Mouse (Mus musculus) 416B (cell line): ENCODE measurements around the gene Actr2.
"Not testable (repeated sequence)": the region's sequence is repeated elsewhere in the genome, so short reads cannot be mapped to it uniquely, and the experiment has no call there.

ENCODE experiments used
- DNase-seq: peaks from one replicate; pipeline ENCODE4 v3.0.0; 2011; ENCODE audit warnings: low read depth

Gene Actr2

GRCm38 (mm10) chr11:20045586-20045985, 67.1 kb downstream of the Actr2 start:
- peak; percentile 15 for DNase-seq

- no peak for DNase-seq
Measured at GRCm38 (mm10) chr11:20043256-20043655, 69.5 kb downstream of the Actr2 start.

- no peak for DNase-seq
Measured at GRCm38 (mm10) chr11:20042106-20042505, 70.6 kb downstream of the Actr2 start.

- no peak for DNase-seq
Measured at GRCm38 (mm10) chr11:20041164-20041920, 71.4 kb downstream of the Actr2 start.

GRCm38 (mm10) chr11:20038723-20039122, 74.0 kb downstream of the Actr2 start:
- no peak for DNase-seq

GRCm38 (mm10) chr11:20037739-20038138, 75.0 kb downstream of the Actr2 start:
- DNase-seq = peak; percentile 57

- no peak for DNase-seq
Measured at GRCm38 (mm10) chr11:20035972-20036371, 76.7 kb downstream of the Actr2 start.

- DNase-seq = peak; percentile 86
Measured at GRCm38 (mm10) chr11:20035343-20035928, 77.3 kb downstream of the Actr2 start.

- DNase-seq = no peak
Measured at GRCm38 (mm10) chr11:20034337-20034947, 78.3 kb downstream of the Actr2 start.

GRCm38 (mm10) chr11:20033541-20034160, 79.1 kb downstream of the Actr2 start:
- DNase-seq = no peak

GRCm38 (mm10) chr11:20031536-20031935, 81.2 kb downstream of the Actr2 start:
- DNase-seq = peak; percentile 83

- not testable (repeated sequence) for DNase-seq
Measured at GRCm38 (mm10) chr11:20030973-20031372, 81.7 kb downstream of the Actr2 start.

GRCm38 (mm10) chr11:20029014-20029413, 83.7 kb downstream of the Actr2 start:
- no peak for DNase-seq

- no peak for DNase-seq
Measured at GRCm38 (mm10) chr11:20028396-20028795, 84.3 kb downstream of the Actr2 start.

GRCm38 (mm10) chr11:20027719-20028118, 85.0 kb downstream of the Actr2 start:
- DNase-seq = no peak

- peak; percentile 15 for DNase-seq
Measured at GRCm38 (mm10) chr11:20025899-20026298, 86.8 kb downstream of the Actr2 start.

- DNase-seq = no peak
Measured at GRCm38 (mm10) chr11:20022911-20023482, 89.7 kb downstream of the Actr2 start.

GRCm38 (mm10) chr11:20022462-20022861, 90.3 kb downstream of the Actr2 start:
- no peak for DNase-seq

GRCm38 (mm10) chr11:20020720-20021119, 92.0 kb downstream of the Actr2 start:
- DNase-seq = no peak

- no peak for DNase-seq
Measured at GRCm38 (mm10) chr11:20018905-20019304, 93.8 kb downstream of the Actr2 start.

- DNase-seq = no peak
Measured at GRCm38 (mm10) chr11:20017937-20018336, 94.8 kb downstream of the Actr2 start.

- no peak for DNase-seq
Measured at GRCm38 (mm10) chr11:20013366-20013765, 99.3 kb downstream of the Actr2 start.
